Mouse (Mus musculus) c-Kit-positive CD71-positive TER-119-negative erythroid progenitor cells, embryonic 14.5 days (primary cell): ENCODE results near the gene Soga3.

Experiments
- DNase-seq: peaks from one replicate; pipeline ENCODE4 v3.0.0-alpha.2; 2013; ENCODE audit warnings: low read depth

Gene Soga3

DNA sequence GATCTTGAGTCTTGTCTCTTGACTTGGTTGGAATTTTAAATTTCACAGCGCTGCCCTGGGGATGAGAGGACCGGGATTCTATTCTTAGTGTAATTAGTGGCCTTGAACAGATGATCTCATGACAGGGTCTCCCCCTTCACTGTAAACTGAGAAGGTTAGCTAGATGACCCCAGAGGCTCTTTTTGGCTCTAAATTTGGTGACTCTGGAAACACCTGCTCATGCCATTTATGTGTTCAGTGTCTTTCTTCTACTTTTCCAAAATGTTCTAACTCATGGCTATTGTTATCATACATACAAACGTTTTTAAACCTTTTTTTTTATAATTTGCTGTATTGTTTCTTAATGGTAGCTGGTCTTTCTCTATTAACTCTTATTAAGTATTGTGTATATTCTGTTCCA is 65.1 kb downstream of the Soga3 start:
- DNase-seq, result no peak

DNA sequence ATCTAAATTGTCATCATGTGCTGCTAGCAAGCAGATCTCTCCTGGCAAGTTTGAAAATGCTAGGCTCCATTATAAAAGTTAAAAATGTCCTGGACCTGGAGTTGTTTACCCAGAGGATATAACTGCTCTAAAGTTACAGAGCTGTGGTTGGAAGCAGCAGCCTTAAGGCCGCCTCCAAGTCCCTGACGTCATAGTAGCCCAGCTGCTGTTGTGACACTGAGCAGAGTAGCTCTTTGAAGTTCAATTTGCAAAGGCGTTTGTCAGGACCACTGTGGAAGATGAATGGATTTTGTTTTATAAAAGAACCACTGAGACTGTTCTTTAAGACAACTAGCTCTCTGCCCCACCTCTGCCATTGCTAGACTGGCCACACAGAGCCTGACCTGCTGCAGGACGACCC is 67.8 kb downstream of the Soga3 start, which contains the start of gene 9330159F19Rik:
Gene 9330159F19Rik (plus strand): TSS at position 154 of the 400 bp plus-strand sequence.
- no peak for DNase-seq

DNA sequence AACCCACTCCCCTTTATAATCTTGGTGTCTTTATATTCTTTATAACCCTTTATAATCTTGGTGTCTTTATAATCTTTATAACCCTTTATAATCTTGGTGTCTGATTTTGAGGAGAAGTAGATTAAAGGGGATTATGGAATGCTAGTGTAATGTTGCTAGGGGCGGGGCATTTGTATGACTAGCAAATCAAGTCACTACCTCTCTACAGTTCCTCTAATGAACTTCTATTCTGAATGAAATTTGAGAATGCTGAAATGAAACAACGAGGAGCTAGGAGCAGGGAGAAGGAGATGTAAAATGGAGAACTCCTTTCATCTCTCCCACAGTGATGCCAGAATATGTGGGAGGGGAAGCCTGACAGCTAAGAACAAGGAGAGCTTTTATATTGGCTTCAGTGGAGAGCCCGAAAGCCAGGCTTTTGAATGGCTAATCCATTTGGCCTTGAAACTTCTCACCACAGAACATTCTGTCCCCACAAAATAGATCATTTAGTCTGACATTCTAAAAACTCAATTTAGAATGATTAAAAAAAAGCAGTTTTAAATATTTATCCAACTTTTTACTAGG is 70.0 kb downstream of the Soga3 start:
- no peak for DNase-seq

DNA sequence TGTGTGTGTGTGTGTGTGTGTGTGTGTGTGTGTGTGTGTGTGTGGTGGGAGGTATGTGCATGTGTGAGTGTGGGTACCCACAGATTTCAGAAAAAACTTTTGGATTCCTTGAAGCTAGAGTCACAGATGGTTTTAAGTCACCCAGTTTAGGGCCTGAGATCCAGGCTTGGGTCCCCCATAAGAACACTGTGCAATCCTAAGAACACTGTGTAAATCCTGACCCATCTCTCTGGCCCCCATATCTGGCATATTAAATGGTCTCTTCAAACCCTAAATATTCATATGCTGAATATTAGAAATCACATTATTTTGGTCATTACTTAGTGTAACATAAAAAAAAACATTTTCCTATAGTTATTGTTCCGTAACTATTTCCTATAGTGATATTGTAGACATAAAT is 73.3 kb downstream of the Soga3 start:
- DNase-seq, result no peak

DNA sequence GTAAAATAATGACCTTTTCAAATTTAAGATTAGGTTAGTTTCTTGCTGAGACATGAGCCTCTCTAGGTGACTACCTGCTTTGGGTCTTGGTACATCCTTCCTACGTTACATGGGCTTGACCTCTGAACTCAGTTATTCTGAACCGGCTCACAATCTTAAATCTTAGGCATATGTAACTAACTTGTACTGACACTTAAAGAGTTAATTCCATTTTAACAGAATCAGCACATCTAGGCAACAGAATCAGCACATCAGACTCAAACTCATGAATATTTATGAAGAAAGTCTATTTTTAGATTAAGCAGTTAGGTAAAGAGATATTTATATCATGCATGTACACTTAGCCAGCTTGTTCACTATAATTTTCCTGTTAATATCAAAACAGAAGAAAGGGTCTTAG is 73.8 kb downstream of the Soga3 start:
- DNase-seq, result no peak

DNA sequence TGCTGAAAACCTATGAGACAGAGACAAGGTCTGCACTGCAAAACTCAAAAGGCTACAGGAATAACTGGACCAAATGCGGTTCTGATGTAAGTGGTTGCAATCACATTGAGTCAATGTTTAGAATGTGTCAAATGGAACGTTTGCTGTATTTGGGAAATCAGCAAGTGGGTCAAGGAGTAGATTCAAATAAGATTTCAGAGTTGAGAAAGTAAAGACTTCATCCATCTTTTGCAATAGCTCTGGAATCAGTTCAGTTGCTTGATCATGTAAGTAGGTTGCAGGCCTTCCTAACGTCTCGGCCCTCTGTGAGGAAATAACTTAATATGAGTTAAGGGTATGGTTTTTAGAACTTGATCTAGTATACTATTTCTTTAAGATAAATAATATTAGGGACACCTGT is 81.7 kb downstream of the Soga3 start:
- no peak for DNase-seq

DNA sequence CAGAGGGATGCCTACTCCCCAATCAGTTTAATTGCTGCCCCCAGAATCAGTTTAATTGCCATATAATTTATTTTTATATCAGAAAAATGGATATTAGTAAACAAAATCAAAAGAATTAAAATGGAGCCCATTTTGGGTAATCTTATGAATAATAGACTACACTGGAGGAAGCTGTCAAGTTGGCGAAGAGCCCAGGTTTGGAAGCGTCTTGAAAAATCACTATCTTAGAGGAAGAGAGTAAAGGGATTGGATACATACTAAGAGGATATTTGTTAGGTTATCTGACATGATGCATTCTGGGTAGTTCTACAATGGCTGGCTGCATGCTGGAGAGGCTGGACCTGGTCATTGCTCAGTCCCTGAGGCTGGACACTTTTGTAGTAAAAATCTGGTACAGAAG is 87.6 kb downstream of the Soga3 start:
- DNase-seq, result no peak
